Mouse (Mus musculus): ENCODE results near the gene St6galnac1.
A peak's percentile ranks its signal among the peaks of the same experiment; 100 is the strongest.
"Not testable (repeated sequence)": the region's sequence is repeated elsewhere in the genome, so short reads cannot be mapped to it uniquely, and the experiment has no call there.

The St6galnac1 gene

GRCm38 (mm10) chr11:116775407-116775806 is at the start of gene St6galnac1:
Gene St6galnac1 (minus strand): TSS chr11:116775507.
- DNase-seq, result no peak

GRCm38 (mm10) chr11:116823885-116824284 is 48.6 kb upstream of the St6galnac1 start:
- DNase-seq, result not testable (repeated sequence)

GRCm38 (mm10) chr11:116823255-116823654 is 47.9 kb upstream of the St6galnac1 start:
- DNase-seq, result no peak

DNA sequence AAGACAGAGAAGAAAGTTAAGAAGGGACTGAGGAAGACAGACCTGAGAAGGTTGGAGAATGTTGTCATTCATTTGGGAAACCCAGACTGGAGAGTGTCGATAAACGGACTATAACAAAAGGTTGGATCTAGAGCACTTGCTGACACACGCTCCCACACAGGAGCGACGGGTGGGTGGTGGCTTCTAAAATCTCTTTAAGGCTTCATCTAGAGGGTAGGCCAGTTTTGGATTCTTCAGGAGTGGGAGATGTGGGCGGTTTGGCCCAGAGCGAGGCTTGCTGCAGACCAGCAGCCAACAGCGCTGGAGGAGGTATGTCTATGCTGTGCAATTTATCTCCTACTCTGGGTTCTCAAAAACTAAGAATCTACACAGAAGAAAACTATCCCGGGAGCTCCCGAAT is 47.3 kb upstream of the St6galnac1 start:
- no peak for DNase-seq

- DNase-seq, result no peak
These were observed 46.9 kb upstream of the St6galnac1 start for GRCm38 (mm10) chr11:116822215-116822614.

GRCm38 (mm10) chr11:116821057-116821940 is 46.0 kb upstream of the St6galnac1 start:
- DNase-seq, result no peak

DNA sequence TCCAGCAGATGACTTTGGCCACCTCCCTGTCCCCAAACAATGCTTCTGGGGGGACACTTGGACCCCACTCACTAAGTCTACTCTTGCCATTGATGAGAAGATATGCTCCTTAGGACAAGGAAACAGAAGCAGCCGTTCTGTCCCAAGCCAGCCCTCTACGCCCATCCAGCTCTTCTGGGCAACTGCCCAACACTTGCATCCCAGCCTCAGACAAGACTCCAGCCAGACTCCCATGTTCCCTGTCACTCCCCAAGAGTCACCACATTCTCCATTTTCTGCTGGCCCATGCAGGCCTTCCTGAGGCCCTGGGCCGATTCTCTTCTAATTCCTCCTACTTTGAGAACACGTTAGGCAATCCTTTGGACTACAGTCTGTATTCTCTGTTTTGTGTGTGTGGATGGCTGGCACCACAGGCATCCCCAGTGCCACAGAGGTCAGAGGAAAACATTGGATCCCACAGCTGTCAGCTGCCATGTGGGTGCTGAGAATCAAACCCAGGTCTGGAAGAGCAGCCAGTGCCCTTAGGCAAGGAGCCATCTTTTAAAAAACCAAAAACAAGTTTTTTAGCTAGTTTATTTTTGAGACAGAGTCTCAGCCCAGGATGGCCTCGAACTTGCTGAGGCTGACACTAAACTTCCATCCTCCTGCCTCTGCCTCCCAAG is 44.8 kb upstream of the St6galnac1 start:
- peak; percentile 38 for DNase-seq

DNA sequence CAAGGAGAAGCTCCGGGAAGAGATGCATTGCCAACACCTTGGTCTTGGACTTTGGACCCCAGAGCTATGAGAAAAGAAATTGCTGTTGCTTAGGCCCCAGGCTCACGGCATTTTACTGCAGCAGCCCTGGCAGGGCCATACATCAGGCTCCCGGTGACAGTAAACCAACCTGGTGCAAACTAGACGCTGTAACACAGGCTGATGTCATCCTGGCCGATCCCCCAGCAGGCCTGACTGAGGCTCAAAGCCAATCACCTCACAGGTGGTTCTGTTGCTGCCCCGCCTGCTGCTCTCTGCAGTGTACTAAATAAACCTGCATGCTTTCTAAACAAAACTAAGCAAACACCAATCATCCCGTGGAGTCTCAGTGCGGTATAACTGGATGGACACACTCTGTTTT is 43.4 kb upstream of the St6galnac1 start:
- peak; percentile 40 for DNase-seq

GRCm38 (mm10) chr11:116817567-116817966 is 42.3 kb upstream of the St6galnac1 start:
- DNase-seq, result no peak

- peak; percentile 54 for DNase-seq
These were observed 41.5 kb upstream of the St6galnac1 start for GRCm38 (mm10) chr11:116816769-116817168.

GRCm38 (mm10) chr11:116814884-116815415 is 39.6 kb upstream of the St6galnac1 start:
- peak; percentile 48 for DNase-seq

DNA sequence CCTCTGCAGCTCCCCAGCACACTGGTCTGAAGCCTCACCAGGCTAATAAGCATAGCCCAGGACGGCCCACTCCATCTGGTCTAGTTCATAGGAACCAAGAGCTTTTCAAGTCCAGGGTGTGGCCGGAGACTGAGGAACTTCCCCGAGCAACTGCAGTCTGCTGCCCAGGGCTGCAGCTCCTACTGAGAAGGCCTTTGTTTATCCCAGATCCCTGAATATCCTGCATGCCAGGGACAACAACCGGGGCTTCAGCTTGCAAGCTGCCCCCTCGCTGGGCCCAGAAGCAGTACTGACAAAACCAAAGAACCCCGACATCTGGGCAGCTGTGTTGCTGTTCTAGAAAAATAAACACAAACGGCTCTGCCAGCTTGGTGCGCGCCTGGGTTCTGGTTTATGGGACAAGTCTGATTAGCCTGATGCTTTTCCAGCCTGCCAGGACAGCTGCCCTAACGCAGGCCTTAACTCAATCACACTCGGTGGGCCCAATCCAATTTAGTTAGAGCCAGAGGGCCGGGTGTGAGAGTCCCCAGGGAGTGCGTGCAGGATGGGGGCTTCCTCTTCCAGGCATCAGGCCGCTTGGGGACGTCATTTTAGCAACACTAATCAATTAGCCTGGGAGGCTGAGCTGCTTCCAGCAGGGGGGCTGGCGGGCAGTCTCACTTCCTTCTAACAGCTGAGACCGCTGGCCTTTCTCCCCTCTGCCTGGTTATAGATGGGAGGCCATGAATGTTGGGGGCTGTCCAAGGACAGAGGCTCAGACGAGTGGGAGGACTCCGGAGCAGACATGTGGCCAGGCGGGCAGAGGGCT is 39.0 kb upstream of the St6galnac1 start:
- peak; percentile 89 for DNase-seq

DNA sequence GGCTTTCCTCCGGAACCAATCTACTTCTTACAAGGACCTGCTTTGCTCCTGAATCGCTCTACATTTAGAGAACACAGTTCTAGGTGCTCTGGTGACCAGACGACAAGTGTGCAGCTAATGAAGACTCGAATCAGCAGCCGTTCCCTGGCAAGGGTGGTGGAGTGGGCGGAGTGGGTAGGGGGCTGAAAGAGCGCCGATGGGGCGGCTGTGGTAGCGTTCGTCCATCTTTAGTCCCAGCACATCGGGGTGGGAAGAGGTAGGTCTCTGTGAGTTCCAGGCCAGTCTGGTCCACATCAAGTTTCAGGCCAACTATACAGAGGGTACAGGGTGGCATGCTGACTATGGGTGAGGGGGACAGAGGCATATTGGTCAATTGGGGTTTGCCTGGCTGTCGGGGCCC is 38.3 kb upstream of the St6galnac1 start:
- DNase-seq, result no peak

- DNase-seq, result peak; percentile 79
These were observed 37.7 kb upstream of the St6galnac1 start for GRCm38 (mm10) chr11:116812793-116813529.

DNA sequence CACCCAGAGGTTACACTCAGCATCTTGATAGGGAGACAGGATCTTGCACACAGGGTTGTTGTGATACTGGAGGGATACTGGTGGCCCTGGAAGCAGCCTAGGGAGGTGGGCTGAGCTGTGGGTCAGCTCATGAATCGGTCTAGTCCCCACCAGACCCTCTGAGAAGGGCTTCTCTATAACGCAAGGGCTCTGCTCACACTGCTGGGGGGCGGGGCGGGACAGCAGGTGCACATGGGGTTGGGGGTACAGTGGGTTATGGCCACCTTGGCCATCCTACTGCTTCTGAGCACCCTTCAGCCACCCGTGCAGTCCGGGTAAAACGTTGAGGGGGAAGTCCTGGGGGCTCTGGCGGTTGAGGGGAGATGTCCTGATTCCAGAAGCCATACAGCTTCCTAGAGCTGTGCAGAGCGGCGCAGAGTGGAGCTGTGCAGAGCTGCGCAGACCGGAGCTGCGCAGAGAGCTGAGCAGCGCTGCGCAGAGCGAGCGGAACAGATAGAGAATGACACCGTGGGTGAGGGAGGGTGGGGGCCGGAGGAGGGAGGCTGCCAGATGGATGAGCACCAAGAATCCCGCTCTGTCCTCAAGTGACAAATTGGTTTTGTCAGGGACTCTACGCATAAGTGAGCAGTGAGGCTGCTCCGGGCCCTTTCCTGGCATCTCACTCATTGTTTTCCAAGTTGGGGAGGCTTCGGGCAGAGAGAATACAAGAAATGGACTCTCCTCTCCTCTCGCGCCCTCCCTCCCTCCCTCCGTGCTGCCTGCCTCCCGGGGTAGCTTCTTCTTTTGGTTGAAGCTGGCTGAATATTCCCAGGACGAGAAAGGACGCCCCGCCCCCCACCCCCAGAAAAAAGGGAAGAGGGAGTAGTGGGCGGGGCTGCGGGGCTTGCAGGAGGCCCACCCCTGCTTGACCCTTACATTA is 35.9 kb upstream of the St6galnac1 start:
- DNase-seq, result peak; percentile 83

DNA sequence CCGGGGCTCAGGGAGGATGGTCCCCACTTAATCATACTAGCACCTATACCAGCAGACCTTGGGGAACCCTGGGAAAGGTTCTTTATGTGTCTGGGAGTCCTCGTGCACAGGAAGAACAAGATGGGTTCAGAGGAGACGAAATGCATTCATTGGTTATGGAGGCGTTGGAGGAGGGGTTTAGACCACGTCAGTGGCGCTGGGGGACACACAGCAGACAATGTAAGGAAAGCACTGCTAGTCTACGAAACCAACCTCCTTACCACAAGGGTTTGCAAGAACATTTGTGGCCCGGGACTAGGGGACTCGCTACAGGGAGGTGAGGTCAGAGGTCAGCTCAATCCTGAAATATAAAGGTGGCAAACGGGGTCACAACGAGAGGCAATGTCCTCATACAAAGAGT is 35.2 kb upstream of the St6galnac1 start:
- no peak for DNase-seq

- no peak for DNase-seq
These were observed 34.2 kb upstream of the St6galnac1 start for GRCm38 (mm10) chr11:116809520-116809919.

DNA sequence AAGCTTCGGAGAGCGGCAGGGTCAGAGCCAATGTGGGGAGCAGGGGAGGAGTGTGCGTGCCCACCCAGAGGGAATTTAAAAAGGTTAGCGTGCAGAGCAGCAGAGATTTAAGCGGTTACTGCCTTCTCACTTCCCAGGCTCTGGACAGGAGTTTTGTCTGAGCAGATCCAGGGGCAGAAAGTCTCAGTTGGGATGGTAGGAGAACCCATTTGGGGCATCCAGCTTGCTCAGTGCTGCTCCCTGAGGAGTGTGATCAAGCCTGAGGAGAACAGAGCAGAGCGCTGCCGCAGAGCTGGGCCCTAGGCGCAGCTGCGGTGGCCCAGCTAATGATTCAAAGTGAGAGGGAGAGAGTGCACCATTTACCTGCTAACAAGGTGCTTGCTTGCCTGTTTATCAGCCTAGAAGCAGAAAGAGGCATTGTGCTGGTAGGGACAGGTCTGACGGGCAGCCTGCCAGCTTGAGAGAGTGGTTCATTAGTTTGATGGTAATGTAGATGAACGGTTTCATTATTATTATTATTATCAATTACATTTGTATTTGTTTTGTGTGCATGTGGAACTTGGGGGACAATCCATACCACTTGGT is 33.6 kb upstream of the St6galnac1 start:
- peak; percentile 32 for DNase-seq

- DNase-seq, result peak; percentile 93
These were observed 32.8 kb upstream of the St6galnac1 start for GRCm38 (mm10) chr11:116807938-116808606.

DNA sequence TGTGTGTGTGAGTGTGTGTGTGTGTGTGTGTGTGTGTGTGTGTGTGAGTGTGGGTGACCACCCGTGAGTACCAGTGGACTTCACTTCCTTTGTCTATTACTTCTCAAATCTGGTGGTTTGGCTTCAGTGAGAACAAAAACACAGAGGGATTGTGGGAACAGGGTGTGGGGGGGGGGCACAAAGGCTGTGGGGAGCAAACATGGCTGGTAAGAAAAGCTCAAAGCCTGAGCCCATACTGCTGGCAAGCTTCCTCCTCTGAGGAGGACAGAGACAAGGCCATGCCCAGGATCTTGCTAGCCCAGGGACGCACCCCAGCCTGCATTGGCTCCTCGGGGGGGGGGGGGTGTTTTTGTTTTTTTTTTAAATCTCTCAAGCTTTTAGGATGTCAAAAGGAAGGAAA is 32.2 kb upstream of the St6galnac1 start:
- DNase-seq, result no peak
